Mouse (Mus musculus) R1 (cell line): ENCODE measurements around the gene Tbcel.

Source experiments
- DNase-seq: peaks from one replicate; pipeline ENCODE4 v3.0.0-alpha.2; 2018; ENCODE audit warnings: low read depth, low spot score

The Tbcel gene

DNA sequence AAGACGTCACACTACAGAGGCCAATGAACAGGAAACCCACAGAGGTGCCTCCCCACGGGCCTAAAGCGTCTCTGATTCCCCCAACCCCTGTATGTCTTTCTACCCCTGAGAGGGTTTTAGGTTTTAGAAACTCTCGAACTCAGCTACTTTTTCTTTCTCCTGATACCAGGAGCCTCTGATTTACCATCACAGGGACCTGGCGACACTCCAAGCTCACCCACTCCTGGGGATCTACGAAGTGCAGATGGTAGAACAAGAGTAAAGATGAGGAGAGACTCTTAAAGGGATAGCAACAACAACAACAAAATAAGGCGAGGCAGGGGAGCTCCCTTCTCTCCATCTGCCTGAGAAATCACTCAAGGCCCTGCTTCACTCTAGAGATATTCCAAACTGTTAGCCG lies 120.6 kb downstream of the Tbcel start:
- no peak for DNase-seq

DNA sequence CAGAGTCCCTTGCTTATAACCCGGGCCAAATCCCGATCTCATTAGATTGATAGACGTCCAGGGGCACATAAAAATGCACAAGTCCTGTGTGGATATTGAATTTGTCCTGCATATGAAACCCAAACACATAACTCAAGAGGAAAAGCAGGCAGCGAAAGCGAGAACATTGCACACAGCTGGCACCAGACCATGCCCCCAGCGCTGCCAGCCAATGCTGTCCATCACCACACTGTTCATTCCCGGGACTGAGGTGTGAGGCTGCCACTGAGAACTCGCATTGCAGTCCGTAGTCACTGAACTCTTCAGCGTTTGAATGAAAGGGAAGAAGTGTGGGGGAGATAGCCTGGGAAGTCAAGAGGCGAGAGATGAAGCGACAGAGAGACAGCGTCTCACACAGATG lies 122.0 kb downstream of the Tbcel start:
- no peak for DNase-seq

DNA sequence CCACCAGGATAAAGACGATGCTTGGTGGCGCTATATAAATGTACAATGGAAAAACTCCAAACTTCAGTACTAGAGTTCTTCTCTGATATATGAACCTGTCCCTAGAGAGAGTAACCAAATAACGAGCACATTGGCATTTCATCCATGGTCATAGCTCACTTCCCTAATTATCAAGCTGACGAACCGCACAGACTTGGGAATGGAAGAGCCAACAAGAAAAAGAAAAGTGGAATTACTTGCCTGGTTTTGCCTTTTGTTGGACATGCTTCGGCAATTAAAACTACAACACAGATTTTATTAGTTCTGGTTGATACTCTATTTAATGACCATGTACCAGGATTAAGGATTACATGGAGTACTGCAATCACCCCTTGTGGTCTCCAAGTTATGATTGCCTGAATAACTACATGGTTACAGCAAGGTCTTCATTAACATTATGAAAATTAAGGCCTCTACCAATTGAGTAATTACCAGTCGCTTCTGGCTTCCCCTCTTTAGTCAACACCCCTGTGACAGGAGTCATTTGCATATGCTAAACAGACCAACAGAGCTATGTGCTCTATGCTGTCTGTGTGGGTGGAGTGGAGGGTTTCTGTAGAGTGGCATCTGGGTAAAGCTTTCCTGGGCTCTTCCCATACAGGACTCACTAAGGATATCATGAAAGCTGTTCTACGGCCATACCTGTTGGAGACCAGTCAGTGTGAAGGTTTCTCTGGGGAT lies 124.8 kb downstream of the Tbcel start:
- DNase-seq: no peak

DNA sequence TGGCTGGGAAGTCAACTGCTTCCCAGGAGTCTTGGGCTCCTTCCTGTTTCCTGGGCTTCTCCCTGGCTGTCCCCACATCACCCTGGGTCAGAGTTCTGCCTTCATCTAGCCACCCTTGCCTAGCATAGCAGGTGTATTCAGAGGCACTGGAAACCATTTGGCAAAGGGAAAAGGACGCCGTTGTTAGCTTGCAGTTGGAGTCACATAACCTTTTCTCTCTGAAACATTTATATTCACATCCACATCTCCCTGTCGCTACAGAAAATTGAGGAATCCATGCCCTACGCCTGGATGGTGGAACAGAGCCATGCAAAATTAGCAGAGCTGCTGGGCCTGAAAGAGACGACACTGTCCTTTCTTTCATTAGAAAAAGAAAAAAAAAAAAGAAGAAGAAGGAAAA lies 125.5 kb downstream of the Tbcel start:
- no peak for DNase-seq

DNA sequence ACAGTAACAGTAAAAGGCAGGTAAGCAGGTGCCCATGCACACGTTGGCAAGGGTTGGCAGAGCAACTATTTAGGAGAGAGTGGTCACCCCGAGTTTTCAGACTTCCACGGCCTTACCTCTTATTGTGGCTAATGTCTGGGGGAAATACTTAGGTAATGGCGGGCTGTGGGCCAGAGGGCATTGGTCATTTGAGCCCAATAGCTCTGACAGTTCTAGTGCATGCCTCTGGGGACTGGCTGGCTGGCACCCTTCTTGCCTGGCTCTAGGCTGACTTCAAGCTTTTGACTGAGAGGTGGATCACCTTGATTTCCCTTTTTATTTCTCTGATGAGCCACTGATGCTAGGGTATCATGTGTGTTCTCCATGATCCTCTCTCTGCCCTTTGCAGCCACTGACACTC lies 129.5 kb downstream of the Tbcel start:
- DNase-seq: no peak

DNA sequence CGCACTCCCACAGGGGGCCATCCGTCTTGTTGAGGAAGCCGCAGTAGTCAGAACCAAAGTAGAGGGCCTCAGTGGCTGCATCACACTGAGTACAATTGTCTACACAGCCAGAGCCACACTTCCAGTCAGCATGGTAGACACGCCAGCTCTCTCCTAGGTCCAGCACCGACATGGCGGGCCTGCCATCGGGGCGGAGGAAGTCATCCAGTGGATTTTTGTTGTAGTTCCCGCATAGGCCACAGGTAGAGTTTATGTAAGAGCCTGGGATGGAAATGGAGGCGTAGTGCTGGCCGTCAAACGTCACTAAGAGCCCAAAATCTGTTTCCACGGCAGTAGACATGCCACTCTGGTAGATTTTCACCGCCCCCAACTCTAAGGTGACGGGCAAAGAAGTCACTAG lies 130.0 kb downstream of the Tbcel start:
- DNase-seq: peak; percentile 77

DNA sequence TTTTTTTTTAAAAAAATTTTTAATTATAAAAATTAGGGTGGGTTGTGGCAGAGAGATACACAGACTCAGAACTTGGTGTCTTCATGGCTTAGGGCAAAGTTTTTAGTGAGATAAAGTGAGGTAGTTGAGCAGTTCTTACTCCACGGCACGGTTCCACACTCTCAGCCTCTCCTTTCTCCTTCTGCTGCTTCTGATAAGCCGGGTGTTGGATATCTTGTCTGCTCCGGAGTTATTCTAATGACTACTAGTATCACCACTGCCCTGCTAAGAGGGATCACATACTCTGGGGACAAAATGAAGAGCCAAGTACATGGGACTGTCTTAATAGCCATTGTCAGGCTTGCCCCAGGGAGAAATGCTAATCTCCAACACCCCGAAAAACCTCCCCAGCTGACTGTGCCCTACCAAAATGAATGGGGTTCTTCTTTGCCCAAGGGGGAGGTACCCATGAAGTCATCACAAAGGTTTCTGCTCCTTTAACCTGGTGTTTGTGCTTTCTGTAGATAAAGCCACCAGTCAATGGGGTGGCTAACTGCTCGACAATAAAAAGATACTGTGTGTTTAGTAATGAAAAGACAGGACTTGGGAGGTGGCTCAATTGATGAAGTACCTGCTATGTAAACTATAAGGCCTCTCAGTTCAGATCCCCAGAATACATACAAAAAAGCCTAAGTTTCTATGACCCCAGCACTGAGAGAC lies 135.8 kb downstream of the Tbcel start:
- no peak for DNase-seq
